Comparison of ENCODE assay signal across 26 mouse cellular contexts in the genomic region with DNA sequence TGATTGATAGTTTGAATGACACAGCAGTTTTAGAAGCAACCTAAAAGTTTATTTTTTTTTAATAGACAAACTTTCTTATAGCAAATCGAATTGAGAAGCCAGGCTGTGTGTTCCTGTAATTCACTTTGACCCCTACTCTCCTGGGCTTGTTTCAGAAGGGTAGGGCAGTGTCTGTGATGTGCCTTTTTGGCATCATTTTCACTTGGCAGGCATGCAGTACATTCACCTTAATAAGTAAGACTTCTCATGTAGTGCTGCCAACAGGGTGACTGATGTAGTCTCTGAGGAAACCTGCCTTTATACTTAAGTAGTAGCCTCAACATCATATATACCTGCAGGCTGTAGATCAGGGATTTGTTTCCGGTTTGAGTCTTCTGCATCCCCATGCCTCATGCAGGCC. TPM values are rescaled to one million over a fixed set of nuclear protein-coding genes. Genes with fewer than 3 reads are reported as not detected.
DNase-seq lines count a peak whose midpoint lies in the region; ATAC-seq lines count a peak whose summit lies in the region.
"Had no signal": no experiment of that assay in that cellular context is flagged by ENCODE, and none has a peak within 500 bp of the region (broad histone marks: within the 10 kb centered on the region; RNA-seq: fewer than 3 reads in every experiment).

No protein-coding gene starts in this region.

- H3K4me1 ChIP-seq in kidney, embryonic 16.5 days (ENCODE audit: insufficient read depth, low read length), result peaks cover 64% of the 10 kb centered on the region
- H3K4me1 ChIP-seq in embryonic facial prominence, embryonic 14.5 days (ENCODE audit: control insufficient read depth, insufficient read depth, low read length), result peaks cover 42% of the 10 kb centered on the region

- no peaks in the 10 kb centered on the region for H3K9me3 ChIP-seq in kidney, embryonic 16.5 days (ENCODE audit: low read length)
- H3K9me3 ChIP-seq in embryonic facial prominence, embryonic 14.5 days (ENCODE audit: control insufficient read depth, low read length), result no peaks in the 10 kb centered on the region
- H3K9me3 ChIP-seq: embryonic facial prominence, embryonic 12.5 days; forebrain, embryonic 12.5 days; heart, embryonic 13.5 days; limb, embryonic 13.5 days; lung, embryonic 15.5 days; midbrain, embryonic 10.5 days had no signal

- H3K36me3 ChIP-seq in kidney, embryonic 16.5 days (ENCODE audit: insufficient read depth, low read length), result no peaks in the 10 kb centered on the region
- no peaks in the 10 kb centered on the region for H3K36me3 ChIP-seq in embryonic facial prominence, embryonic 14.5 days (ENCODE audit: control insufficient read depth, insufficient read depth, low read length)
- H3K36me3 ChIP-seq: embryonic facial prominence, embryonic 12.5 days; forebrain, embryonic 12.5 days; heart, embryonic 13.5 days; limb, embryonic 13.5 days; lung, embryonic 15.5 days; midbrain, embryonic 10.5 days had no signal

- H3K4me2 ChIP-seq in kidney, embryonic 16.5 days (replicated peaks; ENCODE audit: low read depth, low read length), result no peak overlapping the region
- H3K4me2 ChIP-seq in embryonic facial prominence, embryonic 14.5 days (ENCODE audit: low read depth, low read length), result no peak overlapping the region
- H3K4me2 ChIP-seq: embryonic facial prominence, embryonic 12.5 days; forebrain, embryonic 12.5 days; heart, embryonic 13.5 days; limb, embryonic 13.5 days; liver, embryonic 11.5 days; lung, embryonic 15.5 days had no signal

- no peak for ATAC-seq in kidney, embryonic 16.5 days (ENCODE audit: low FRiP score, low TSS enrichment)
- ATAC-seq in embryonic facial prominence, embryonic 14.5 days (ENCODE audit: low read depth), result no peak
- ATAC-seq: intestine, postnatal 0 days had no signal

- no peak overlapping the region for H3K9ac ChIP-seq in kidney, embryonic 16.5 days (replicated peaks; ENCODE audit: low read length)
- H3K9ac ChIP-seq in embryonic facial prominence, embryonic 14.5 days (ENCODE audit: low read depth, low read length), result no peak overlapping the region
- H3K9ac ChIP-seq: embryonic facial prominence, embryonic 12.5 days; forebrain, embryonic 12.5 days; heart, embryonic 13.5 days; limb, embryonic 13.5 days; lung, embryonic 15.5 days had no signal

- DNase-seq in kidney, adult 11 months, result peak; percentile 12
- DNase-seq in kidney, postnatal 14 days, result no peak
- DNase-seq in kidney, postnatal 10 days, result no peak
- DNase-seq in embryonic facial prominence, embryonic 14.5 days (ENCODE audit: low spot score), result no peak
- peak; percentile 34 to 40 for DNase-seq in kidney, postnatal 36 days
- no peak for DNase-seq in adrenal gland, adult (ENCODE audit: inconsistent age in 2 of 2, low spot score in 1 of 2)
- DNase-seq: adrenal gland, postnatal 14 days; cerebellum, adult 11 months; cerebellum, postnatal 36 days; heart, adult 2 months; heart, postnatal 10 days; right cerebral cortex, postnatal 14 days; thymus, postnatal 4 days had no signal

- H3K27ac ChIP-seq in kidney, embryonic 16.5 days (ENCODE audit: low read length), result peak overlapping the region; percentile 12; the same call in 1 of the 2 replicates
- H3K27ac ChIP-seq in embryonic facial prominence, embryonic 14.5 days (replicated peaks; ENCODE audit: low read depth, low read length), result peak overlapping the region; percentile 23; the same call in 1 of the 2 replicates
- H3K27ac ChIP-seq: embryonic facial prominence, embryonic 12.5 days; forebrain, embryonic 12.5 days; heart, adult 2 months; limb, embryonic 13.5 days; lung, embryonic 15.5 days; midbrain, embryonic 10.5 days had no signal

- H3K4me3 ChIP-seq in kidney, embryonic 16.5 days (ENCODE audit: low read length), result no peak overlapping the region
- no peak overlapping the region for H3K4me3 ChIP-seq in embryonic facial prominence, embryonic 14.5 days (ENCODE audit: low read depth, low read length)
- H3K4me3 ChIP-seq: embryonic facial prominence, embryonic 12.5 days; forebrain, embryonic 12.5 days; heart, adult 2 months; heart, embryonic 13.5 days; layer of hippocampus, adult 2 months; left cerebral cortex, adult 2 months; limb, embryonic 13.5 days; lung, embryonic 15.5 days; midbrain, embryonic 10.5 days; myocyte had no signal

- no peaks in the 10 kb centered on the region for H3K27me3 ChIP-seq in kidney, embryonic 16.5 days (ENCODE audit: insufficient read depth, low read length)
- H3K27me3 ChIP-seq in embryonic facial prominence, embryonic 14.5 days (replicated peaks; ENCODE audit: control insufficient read depth, insufficient read depth, low read length), result no peaks in the 10 kb centered on the region
- H3K27me3 ChIP-seq: CH12.LX; embryonic facial prominence, embryonic 12.5 days; heart, embryonic 13.5 days; limb, embryonic 13.5 days; lung, embryonic 15.5 days had no signal

- 86% methylated on average over 2 of the region's 2 CpGs for WGBS in kidney, embryonic 16.5 days
- whole genome bisulfite sequencing in embryonic facial prominence, embryonic 14.5 days, result 65% methylated on average over 2 of the region's 2 CpGs

RNA-seq across cellular contexts. Expression of a gene that starts 58.9 kb away (rescaled TPM):
- polyA plus RNA-seq in kidney, embryonic 16.5 days (2015; fragmentation: Nextera tagmentation; extraction: Ambion mirVana), result 44.5 and 46.5 TPM in 2 replicates
- 37.3 and 40.9 TPM in 2 replicates for polyA plus RNA-seq in embryonic facial prominence, embryonic 14.5 days (2014; fragmentation: Nextera tagmentation; extraction: Ambion mirVana)

Comparison
In these comparisons a context has a peak if more than half of its experiments do, and no peak if none do; other contexts are left out.
1. DNase-seq: peak in kidney, adult 11 months (single experiment) and kidney, postnatal 36 days (2 of 2); none in kidney, postnatal 14 days (single experiment), kidney, postnatal 10 days (single experiment), embryonic facial prominence, embryonic 14.5 days (single experiment) and adrenal gland, adult (0 of 2).